ENCODE assay signal across 9 mouse cellular contexts in the genomic region with DNA sequence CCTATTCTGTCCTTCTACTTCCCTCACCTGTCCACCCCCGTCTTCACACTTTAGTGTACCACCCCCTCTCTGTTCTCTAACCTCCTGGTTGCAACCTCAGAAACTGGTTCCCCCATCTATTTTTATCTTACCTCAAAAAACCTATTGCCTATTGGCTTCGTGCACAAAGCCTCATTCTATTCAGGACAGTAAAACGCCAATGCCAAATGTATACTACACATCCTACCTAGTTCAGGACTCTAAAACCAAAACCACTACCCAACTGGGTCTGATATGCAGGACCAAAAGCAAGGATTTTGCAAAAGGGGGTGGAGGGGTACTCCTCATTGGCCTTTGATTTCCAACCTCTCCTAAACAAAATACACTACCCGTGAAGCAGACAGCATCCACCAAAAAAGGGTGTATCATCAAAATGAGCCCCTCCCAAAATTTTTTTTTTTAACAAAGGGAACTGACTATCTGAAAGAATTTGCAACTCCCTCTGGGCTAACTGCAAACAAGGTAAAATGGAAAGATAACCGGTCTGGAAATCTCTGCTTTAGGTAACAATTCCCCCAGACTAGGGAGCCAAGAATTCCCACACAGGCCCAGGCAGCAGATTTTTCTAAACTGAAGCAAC. TPM values are rescaled to one million over a fixed set of nuclear protein-coding genes. Genes with fewer than 3 reads are reported as not detected.
DNase-seq lines count a peak whose midpoint lies in the region; ATAC-seq and TF ChIP-seq lines count a peak whose summit lies in the region.
"Had no signal": no experiment of that assay in that cellular context is flagged by ENCODE, and none has a peak within 500 bp of the region (broad histone marks: within the 10 kb centered on the region; RNA-seq: fewer than 3 reads in every experiment).

No protein-coding gene starts in this region.

- no peak for ATAC-seq in lung, embryonic 14.5 days (ENCODE audit: insufficient read depth)
- no peak for ATAC-seq in embryonic facial prominence, embryonic 13.5 days (ENCODE audit: insufficient number of reproducible peaks, insufficient read depth, low FRiP score, low TSS enrichment, low read depth)
- ATAC-seq in intestine, embryonic 14.5 days (replicated peaks; ENCODE audit: low FRiP score, low TSS enrichment, low read depth) = no peak
- no peak for ATAC-seq in neural tube, embryonic 13.5 days (ENCODE audit: low read depth)

- no peaks in the 10 kb centered on the region for H3K36me3 ChIP-seq in lung, embryonic 14.5 days (ENCODE audit: insufficient read depth)
- H3K36me3 ChIP-seq in embryonic facial prominence, embryonic 13.5 days = peaks cover 4% of the 10 kb centered on the region; the same call in 1 of the 2 replicates
- no peaks in the 10 kb centered on the region; the same call in 1 of the 2 replicates for H3K36me3 ChIP-seq in intestine, embryonic 14.5 days (ENCODE audit: control insufficient read depth, insufficient read depth, low read length)
- peaks cover 5% of the 10 kb centered on the region; the same call in 1 of the 2 replicates for H3K36me3 ChIP-seq in neural tube, embryonic 13.5 days
- peaks cover 4% of the 10 kb centered on the region; the same call in 1 of the 2 replicates for H3K36me3 ChIP-seq in thymus, adult 2 months (ENCODE audit: control insufficient read depth, insufficient read depth, low read length)

- no peak for TF ChIP-seq POLR2A in lung, adult 2 months (IDR thresholded peaks at IDR 0.05; ENCODE audit: borderline replicate concordance, extremely low read depth, low read depth, low read length)
- no peak for TF ChIP-seq POLR2A in thymus, adult 2 months (IDR thresholded peaks at IDR 0.05; ENCODE audit: control insufficient read depth, extremely low read depth, insufficient read depth, low read length, poor library complexity)

- H3K4me1 ChIP-seq in lung, embryonic 14.5 days (ENCODE audit: insufficient read depth) = peaks cover 10% of the 10 kb centered on the region
- H3K4me1 ChIP-seq in lung, adult 2 months (ENCODE audit: control insufficient read depth, insufficient read depth, low read length) = peaks cover 4% of the 10 kb centered on the region
- H3K4me1 ChIP-seq in embryonic facial prominence, embryonic 13.5 days = peaks cover 27% of the 10 kb centered on the region
- H3K4me1 ChIP-seq in intestine, embryonic 14.5 days (replicated peaks; ENCODE audit: control insufficient read depth, insufficient read depth, low read length) = peaks cover 25% of the 10 kb centered on the region
- peaks cover 35% of the 10 kb centered on the region for H3K4me1 ChIP-seq in neural tube, embryonic 13.5 days (replicated peaks)
- peaks cover 7% of the 10 kb centered on the region for H3K4me1 ChIP-seq in thymus, adult 2 months (replicated peaks; ENCODE audit: control insufficient read depth, insufficient read depth, low read length)

- H3K9me3 ChIP-seq in lung, embryonic 14.5 days (ENCODE audit: low read depth, low read length) = no peaks in the 10 kb centered on the region
- H3K9me3 ChIP-seq in embryonic facial prominence, embryonic 13.5 days = no peaks in the 10 kb centered on the region
- no peaks in the 10 kb centered on the region for H3K9me3 ChIP-seq in intestine, embryonic 14.5 days (ENCODE audit: control insufficient read depth, low read length)
- no peaks in the 10 kb centered on the region for H3K9me3 ChIP-seq in neural tube, embryonic 13.5 days

- peak overlapping the region; percentile 84 for H3K9ac ChIP-seq in lung, embryonic 14.5 days
- peak overlapping the region; percentile 86 for H3K9ac ChIP-seq in embryonic facial prominence, embryonic 13.5 days
- peak overlapping the region; percentile 54 for H3K9ac ChIP-seq in intestine, embryonic 14.5 days (ENCODE audit: low read length)
- peak overlapping the region; percentile 87 for H3K9ac ChIP-seq in neural tube, embryonic 13.5 days

- no peak for TF ChIP-seq CTCF in lung, embryonic 14.5 days (IDR thresholded peaks at IDR 0.05; ENCODE audit: low read depth)
- no peak for TF ChIP-seq CTCF in lung, adult 2 months (IDR thresholded peaks at IDR 0.05; ENCODE audit: insufficient read depth, low read length)
- no peak for TF ChIP-seq CTCF in thymus, adult 2 months (IDR thresholded peaks at IDR 0.05; ENCODE audit: borderline replicate concordance, control insufficient read depth, extremely low read depth, insufficient read depth, low read length, poor library complexity)

- DNase-seq in lung, embryonic 14.5 days = no peak
- no peak for DNase-seq in lung, adult 2 months
- DNase-seq in intestine, embryonic 14.5 days (ENCODE audit: low spot score) = peak; percentile 46
- no peak for DNase-seq in thymus, adult 2 months
- no peak for DNase-seq in frontal cortex, postnatal 14 days (ENCODE audit: low spot score in 2 of 2)
- DNase-seq in gastrocnemius, adult 8-10 months (ENCODE audit: low spot score in 2 of 2) = no peak

- peak overlapping the region; percentile 91 for H3K4me3 ChIP-seq in lung, embryonic 14.5 days (ENCODE audit: low read depth, low read length)
- no peak overlapping the region for H3K4me3 ChIP-seq in lung, adult 2 months (replicated peaks; ENCODE audit: extremely low read depth, low read depth, low read length)
- H3K4me3 ChIP-seq in embryonic facial prominence, embryonic 13.5 days = peak overlapping the region; percentile 65
- peak overlapping the region; percentile 55 for H3K4me3 ChIP-seq in intestine, embryonic 14.5 days (ENCODE audit: low read depth, low read length)
- H3K4me3 ChIP-seq in neural tube, embryonic 13.5 days = peak overlapping the region; percentile 79
- H3K4me3 ChIP-seq in thymus, adult 2 months (ENCODE audit: control insufficient read depth, insufficient read depth, low read length) = no peak overlapping the region

- H3K27me3 ChIP-seq in lung, embryonic 14.5 days (ENCODE audit: insufficient read depth, low read length) = no peaks in the 10 kb centered on the region
- no peaks in the 10 kb centered on the region for H3K27me3 ChIP-seq in embryonic facial prominence, embryonic 13.5 days
- no peaks in the 10 kb centered on the region for H3K27me3 ChIP-seq in intestine, embryonic 14.5 days (replicated peaks; ENCODE audit: control insufficient read depth, insufficient read depth, low read length)
- H3K27me3 ChIP-seq in neural tube, embryonic 13.5 days = no peaks in the 10 kb centered on the region
- no peaks in the 10 kb centered on the region for H3K27me3 ChIP-seq in thymus, adult 2 months (ENCODE audit: control insufficient read depth, insufficient read depth, low read length)

- H3K27ac ChIP-seq in lung, embryonic 14.5 days (ENCODE audit: low read depth) = peak overlapping the region; percentile 89; the same call in 1 of the 2 replicates
- H3K27ac ChIP-seq in embryonic facial prominence, embryonic 13.5 days = peak overlapping the region; percentile 94
- peak overlapping the region; percentile 89; the same call in 1 of the 2 replicates for H3K27ac ChIP-seq in intestine, embryonic 14.5 days (ENCODE audit: low read depth)
- peak overlapping the region; percentile 93 for H3K27ac ChIP-seq in neural tube, embryonic 13.5 days (replicated peaks)
- no peak overlapping the region for H3K27ac ChIP-seq in thymus, adult 2 months (ENCODE audit: control insufficient read depth, insufficient read depth, low read length)

- H3K4me2 ChIP-seq in lung, embryonic 14.5 days = peak overlapping the region; percentile 66
- H3K4me2 ChIP-seq in embryonic facial prominence, embryonic 13.5 days = peak overlapping the region; percentile 66
- peak overlapping the region; percentile 59 for H3K4me2 ChIP-seq in intestine, embryonic 14.5 days (ENCODE audit: low read length)
- peak overlapping the region; percentile 68 for H3K4me2 ChIP-seq in neural tube, embryonic 13.5 days

- 43% methylated on average over 5 of the region's 5 CpGs for WGBS in lung, embryonic 14.5 days
- 50% methylated on average over 5 of the region's 5 CpGs for WGBS in lung, adult 2 months
- 37% methylated on average over 5 of the region's 5 CpGs for WGBS in embryonic facial prominence, embryonic 13.5 days
- 37% methylated on average over 5 of the region's 5 CpGs for WGBS in intestine, embryonic 14.5 days
- 39% methylated on average over 5 of the region's 5 CpGs for WGBS in neural tube, embryonic 13.5 days
- 37% methylated on average over 5 of the region's 5 CpGs for WGBS in thymus, adult 2 months

RNA-seq across cellular contexts. Expression of gene S100pbp, which starts 1.4 kb away (rescaled TPM):
- polyA plus RNA-seq in lung, embryonic 14.5 days (2014; fragmentation: Nextera tagmentation; extraction: Ambion mirVana) = 17.3 and 18.1 TPM in 2 replicates
- 8.5 and 10.5 TPM in 2 replicates for polyA plus RNA-seq in lung, adult 2 months (2012; rRNA removed)
- 25.4 and 25.5 TPM in 2 replicates for polyA plus RNA-seq in embryonic facial prominence, embryonic 13.5 days (2015; fragmentation: Nextera tagmentation; extraction: Ambion mirVana)
- polyA plus RNA-seq in intestine, embryonic 14.5 days (2014; fragmentation: Nextera tagmentation; extraction: Ambion mirVana) = 14.6 and 19.5 TPM in 2 replicates
- polyA plus RNA-seq in neural tube, embryonic 13.5 days (2015; fragmentation: Nextera tagmentation; extraction: Ambion mirVana) = 15.8 and 19.9 TPM in 2 replicates
- 45.3 and 58.7 TPM in 2 replicates for polyA plus RNA-seq in thymus, adult 2 months (2012; rRNA removed)
- 1 to 10 TPM; 3.8 to 4.6 (median 4.4) TPM for total RNA-seq in gastrocnemius, adult 8-10 months (2022)

RNA-seq across cellular contexts. Expression of gene Yars, which starts 1.4 kb away (rescaled TPM):
- polyA plus RNA-seq in lung, embryonic 14.5 days (2014; fragmentation: Nextera tagmentation; extraction: Ambion mirVana) = 84.4 and 92.2 TPM in 2 replicates
- polyA plus RNA-seq in lung, adult 2 months (2012; rRNA removed) = 9.0 and 15.4 TPM in 2 replicates
- polyA plus RNA-seq in embryonic facial prominence, embryonic 13.5 days (2015; fragmentation: Nextera tagmentation; extraction: Ambion mirVana) = 80.0 and 84.5 TPM in 2 replicates
- 92.9 and 97.2 TPM in 2 replicates for polyA plus RNA-seq in intestine, embryonic 14.5 days (2014; fragmentation: Nextera tagmentation; extraction: Ambion mirVana)
- polyA plus RNA-seq in neural tube, embryonic 13.5 days (2015; fragmentation: Nextera tagmentation; extraction: Ambion mirVana) = 106 and 108 TPM in 2 replicates
- polyA plus RNA-seq in thymus, adult 2 months (2012; rRNA removed) = 17.6 and 19.6 TPM in 2 replicates
- 10 to 100 TPM; 31.2 to 44.4 (median 35.3) TPM for total RNA-seq in gastrocnemius, adult 8-10 months (2022)

RNA-seq across cellular contexts. Expression of gene Fndc5, which starts 51.4 kb away (rescaled TPM):
- polyA plus RNA-seq in lung, embryonic 14.5 days (2014; fragmentation: Nextera tagmentation; extraction: Ambion mirVana) = 2.1 and 2.2 TPM in 2 replicates
- polyA plus RNA-seq in lung, adult 2 months (2012; rRNA removed) = 4.5 and 5.5 TPM in 2 replicates
- polyA plus RNA-seq in embryonic facial prominence, embryonic 13.5 days (2015; fragmentation: Nextera tagmentation; extraction: Ambion mirVana) = 4.7 and 4.8 TPM in 2 replicates
- 1.7 and 2.4 TPM in 2 replicates for polyA plus RNA-seq in intestine, embryonic 14.5 days (2014; fragmentation: Nextera tagmentation; extraction: Ambion mirVana)
- 24.4 and 24.5 TPM in 2 replicates for polyA plus RNA-seq in neural tube, embryonic 13.5 days (2015; fragmentation: Nextera tagmentation; extraction: Ambion mirVana)
- polyA plus RNA-seq in thymus, adult 2 months (2012; rRNA removed) = 1.5 and 7.0 TPM in 2 replicates
- total RNA-seq in gastrocnemius, adult 8-10 months (2022) = 10 to 100 TPM; 48.3 to 65.7 (median 58.5) TPM
- total RNA-seq: monocyte, adult 5-6 weeks had no signal

Comparison
In these comparisons a context has a peak if more than half of its experiments do, and no peak if none do; other contexts are left out.
1. H3K4me3 ChIP-seq: peak in lung, embryonic 14.5 days (single experiment), embryonic facial prominence, embryonic 13.5 days (single experiment), intestine, embryonic 14.5 days (single experiment) and neural tube, embryonic 13.5 days (single experiment); none in lung, adult 2 months (single experiment) and thymus, adult 2 months (single experiment).
2. Peak in every context shown above with its lines, with median percentiles within 50 percentile points of each other: H3K4me2 ChIP-seq and H3K9ac ChIP-seq.